Mouse (Mus musculus) bone marrow, adult 2 months (tissue): ENCODE measurements around the gene Iqsec3.

ENCODE experiments used
- CTCF ChIP-seq: fragments of 200-500 bp; IDR thresholded peaks from 2 replicates; pipeline ENCODE4 v1.5.1; 2011; ENCODE audit warnings: low read length, control low read depth; ENCODE audit not compliant: control insufficient read depth, insufficient read depth
- POLR2A ChIP-seq: fragments of 200-500 bp; IDR thresholded peaks from 2 replicates; pipeline ENCODE4 v1.6.1; 2011; ENCODE audit warnings: low read depth, mild to moderate bottlenecking, control low read depth, low read length, borderline replicate concordance; ENCODE audit not compliant: control insufficient read depth

- TF ChIP-seq CTCF (no peak), POLR2A (no peak)
Observed at GRCm38 (mm10) chr6:121325740-121326139, 147.7 kb downstream of the Iqsec3 start.
